Mouse (Mus musculus) heart, adult 2 months (tissue): ENCODE data around the gene Anapc5. TPM values are rescaled to one million over a fixed set of nuclear protein-coding genes. Genes with fewer than 3 reads are reported as not detected.
A peak's percentile ranks its signal among the peaks of the same experiment; 100 is the strongest.

ENCODE experiments used
- DNase-seq, 2 experiments: peaks; one replicate each; pipeline ENCODE4 v3.0.0; 2021
- H3K27ac ChIP-seq: fragments of 200-600 bp; 2 replicates; pipeline ENCODE4 v1.8.1; 2022
- H3K27me3 ChIP-seq: fragments of 200-500 bp; 2 replicates; pipeline ENCODE4 v1.6.1; 2012; ENCODE audit warnings: mild to moderate bottlenecking, low read length, inconsistent platforms, mixed read lengths; ENCODE audit not compliant: control insufficient read depth, insufficient read depth
- H3K36me3 ChIP-seq: fragments of 200-500 bp; 2 replicates; pipeline ENCODE4 v1.6.1; 2012; ENCODE audit warnings: low read length, inconsistent platforms; ENCODE audit not compliant: control insufficient read depth, insufficient read depth
- H3K4me1 ChIP-seq: fragments of 200-500 bp; 2 replicates; pipeline ENCODE4 v1.6.1; 2011; ENCODE audit warnings: low read length; ENCODE audit not compliant: control insufficient read depth, insufficient read depth
- H3K4me3 ChIP-seq: fragments of 200-600 bp; 2 replicates; pipeline ENCODE4 v1.8.1; 2022
- H3K79me2 ChIP-seq: fragments of 200-500 bp; replicated peaks from 2 replicates; pipeline ENCODE4 v1.6.1; 2012; ENCODE audit warnings: mild to moderate bottlenecking, inconsistent platforms, low read length, moderate library complexity, mixed read lengths; ENCODE audit not compliant: control insufficient read depth, insufficient read depth
- H3K9ac ChIP-seq: fragments of 200-500 bp; 2 replicates; pipeline ENCODE4 v1.6.1; 2012; ENCODE audit warnings: low read depth, mild to moderate bottlenecking, control low read depth, inconsistent platforms, low read length, mixed read lengths
- CTCF ChIP-seq: fragments of 200-600 bp; IDR thresholded peaks from 2 replicates; pipeline ENCODE4 v1.8.1; 2022; ENCODE audit warnings: antibody characterized with exemption, mild to moderate bottlenecking, moderate library complexity
- EP300 ChIP-seq: fragments of 200-500 bp; IDR thresholded peaks from 2 replicates; pipeline ENCODE4 v1.6.1; 2011; ENCODE audit warnings: low read depth, low read length, control low read depth; ENCODE audit not compliant: insufficient read depth
- POLR2A ChIP-seq: fragments of 200-500 bp; IDR thresholded peaks from 2 replicates; pipeline ENCODE4 v1.6.1; 2011; ENCODE audit warnings: mild to moderate bottlenecking, low read depth, low read length, control low read depth; ENCODE audit not compliant: insufficient read depth
- WGBS: fragments of 180-500 bp; shearing (Covaris S2); methylation state at CpG from one replicate; pipeline ENCODE4 v1.1.7; 2018; 5-methylcytosine and 5-hydroxymethylcytosine counted together
- intact Hi-C: fragments of 180-260 bp; cut with DNase I; formaldehyde crosslinking; loops from one replicate; pipeline ENCODE4 v1.15.1; 2025
- polyA plus RNA-seq: library from polyadenylated mRNA; depleted of rRNA; stranded (reverse); fragments of >200 nt; gene quantifications from 2 replicates; pipeline ENCODE4 v1.2.3, GENCODE M21; 2012
- total RNA-seq, 2 experiments: library from RNA; stranded (reverse); gene quantifications; 2 replicates each; pipeline ENCODE4 v1.2.3; 2021

The Anapc5 gene
- total and polyA plus RNA-seq, 3 experiments: 150 to 210 (median 165) TPM

- no peaks in the 10 kb centered on the region for H3K36me3 ChIP-seq
- H3K27ac ChIP-seq: no peak overlapping the region
- intact Hi-C loops: loop anchor here (5.0 kb wide), 1 partner anchor 78 kb away; no protein-coding TSS in a partner anchor
- DNase-seq: no peak
- no peaks in the 10 kb centered on the region for H3K27me3 ChIP-seq
- TF ChIP-seq EP300 (no peak), CTCF (no peak), POLR2A (no peak)
- WGBS: 70% methylated on average over 6 of the region's 6 CpGs
- no peaks in the 10 kb centered on the region for H3K4me1 ChIP-seq
- no peak overlapping the region for H3K4me3 ChIP-seq
- H3K79me2 ChIP-seq: no peaks in the 10 kb centered on the region
- no peak overlapping the region for H3K9ac ChIP-seq
These were observed 3.3 kb upstream of the Anapc5 start for GRCm38 (mm10) chr5:122824450-122824849.

DNA sequence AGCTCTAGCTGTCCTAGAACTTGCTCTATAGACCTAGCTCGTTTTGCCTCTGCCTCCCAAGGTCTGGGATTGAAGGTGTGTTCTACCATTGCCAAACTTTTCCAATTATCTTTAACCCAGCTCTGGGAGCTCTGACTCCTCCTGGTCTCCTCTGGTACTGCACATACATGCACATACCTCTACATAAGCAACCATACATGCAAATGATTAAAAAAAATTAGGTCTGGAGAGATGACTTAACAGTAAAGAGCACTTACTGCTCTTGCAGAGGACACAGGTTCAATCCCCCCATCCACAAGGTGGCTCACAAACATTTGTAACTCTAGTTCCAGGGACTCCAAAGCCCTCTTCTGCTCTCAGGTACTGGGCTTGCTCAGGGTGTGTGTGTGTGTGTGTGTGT is 2.8 kb upstream of the Anapc5 start:
- TF ChIP-seq CTCF (peak; percentile 24; the same call in 1 of the 2 replicates), POLR2A (no peak), EP300 (no peak)
- no peak overlapping the region for H3K27ac ChIP-seq
- H3K4me3 ChIP-seq: no peak overlapping the region
- no peaks in the 10 kb centered on the region for H3K36me3 ChIP-seq
- no peaks in the 10 kb centered on the region for H3K4me1 ChIP-seq
- intact Hi-C loops: loop anchor here (5.0 kb wide), 1 partner anchor 78 kb away; no protein-coding TSS in a partner anchor
- no peak for DNase-seq
- no peak overlapping the region for H3K9ac ChIP-seq
- H3K79me2 ChIP-seq: no peaks in the 10 kb centered on the region
- H3K27me3 ChIP-seq: no peaks in the 10 kb centered on the region
- 61% methylated on average over 1 of the region's 1 CpGs for whole genome bisulfite sequencing

GRCm38 (mm10) chr5:122822441-122822840 is 1.3 kb upstream of the Anapc5 start:
- Histone ChIP-seq H3K36me3 (0 out of 2 replicates have a peak, but pooled peaks cover 2% of the 10 kb centered on the region), H3K4me1 (no peaks in the 10 kb centered on the region), H3K9ac (no peak overlapping the region), H3K4me3 (no peak overlapping the region), H3K27ac (no peak overlapping the region), H3K27me3 (no peaks in the 10 kb centered on the region), H3K79me2 (no peaks in the 10 kb centered on the region)
- no peak for TF ChIP-seq EP300
- TF ChIP-seq CTCF: no peak
- TF ChIP-seq POLR2A: no peak
- DNase-seq: no peak
- intact Hi-C loops: loop anchor here (5.0 kb wide), 1 partner anchor 80 kb away; no protein-coding TSS in a partner anchor
- WGBS: 82% methylated on average over 4 of the region's 4 CpGs

DNA sequence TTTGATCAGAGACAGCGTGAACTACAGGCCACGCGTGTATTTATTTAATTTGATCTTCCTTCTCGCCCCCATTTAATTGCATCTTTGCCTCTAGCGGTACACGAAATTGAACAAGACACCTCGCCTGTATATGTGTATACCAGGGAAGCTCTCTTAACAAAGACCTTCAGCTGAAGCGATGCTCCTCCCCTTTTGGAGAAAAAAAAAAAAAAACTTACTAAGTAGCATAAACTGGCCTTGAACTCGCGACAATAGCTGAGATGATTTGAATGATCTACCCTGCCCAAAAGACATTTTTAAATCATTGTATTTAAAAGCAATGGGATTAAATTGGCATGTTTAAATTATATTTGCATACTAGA is 366 bp upstream of the Anapc5 start:
- TF ChIP-seq CTCF: no peak
- TF ChIP-seq POLR2A: no peak
- TF ChIP-seq EP300: no peak
- H3K79me2 ChIP-seq: no peaks in the 10 kb centered on the region
- H3K4me3 ChIP-seq: peak overlapping the region; percentile 96
- no peak for DNase-seq
- H3K27ac ChIP-seq: peak overlapping the region; percentile 97
- intact Hi-C loops: loop anchor here (1.0 to 5.0 kb wide), 2 partner anchors 28 to 81 kb away; no protein-coding TSS in a partner anchor
- H3K9ac ChIP-seq: peak overlapping the region; percentile 56
- WGBS: 0% methylated on average over 10 of the region's 10 CpGs
- no peaks in the 10 kb centered on the region for H3K4me1 ChIP-seq
- 0 out of 2 replicates have a peak, but pooled peaks cover 2% of the 10 kb centered on the region for H3K36me3 ChIP-seq
- H3K27me3 ChIP-seq: no peaks in the 10 kb centered on the region

DNA sequence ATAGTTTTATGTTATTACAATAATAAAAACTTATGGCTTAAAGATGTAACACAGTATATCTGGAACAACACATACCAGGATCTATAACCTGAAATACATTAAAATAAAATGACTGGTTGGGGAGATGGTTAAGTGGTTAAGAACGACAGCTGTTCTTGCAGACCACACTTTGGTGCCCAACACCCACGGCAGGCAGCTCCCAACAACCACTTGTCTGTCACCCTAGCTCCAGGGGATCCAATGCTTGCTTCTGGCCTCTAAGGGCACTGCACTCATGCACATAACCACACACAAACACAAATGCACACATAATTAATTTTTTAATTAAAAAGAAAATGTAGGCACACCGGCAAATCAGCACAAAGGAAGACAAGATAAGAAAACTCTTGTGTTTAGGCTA is 8.4 kb downstream of the Anapc5 start:
- Histone ChIP-seq H3K4me3 (no peak overlapping the region), H3K27ac (no peak overlapping the region), H3K27me3 (no peaks in the 10 kb centered on the region), H3K9ac (no peak overlapping the region), H3K79me2 (no peaks in the 10 kb centered on the region), H3K4me1 (no peaks in the 10 kb centered on the region), H3K36me3 (peaks cover 3% of the 10 kb centered on the region)
- WGBS: 75% methylated on average over 3 of the region's 3 CpGs
- intact Hi-C loops: loop anchor here (2.0 to 10.0 kb wide), 3 partner anchors 40 to 242 kb away; partner anchors contain the start of gene Rnf34
- DNase-seq: no peak
- TF ChIP-seq POLR2A (no peak), CTCF (no peak), EP300 (no peak)

GRCm38 (mm10) chr5:122811364-122812079 is 9.6 kb downstream of the Anapc5 start:
- peak; percentile 60 to 76 for DNase-seq
- peaks cover 3% of the 10 kb centered on the region for H3K36me3 ChIP-seq
- no peak overlapping the region for H3K9ac ChIP-seq
- intact Hi-C loops: loop anchor here (2.0 to 10.0 kb wide), 3 partner anchors 41 to 243 kb away; partner anchors contain the start of gene Rnf34
- H3K4me3 ChIP-seq: no peak overlapping the region
- H3K4me1 ChIP-seq: no peaks in the 10 kb centered on the region
- TF ChIP-seq CTCF (peak; percentile 69), EP300 (peak; percentile 68; the same call in 1 of the 2 replicates), POLR2A (no peak)
- WGBS: 87% methylated on average over 9 of the region's 9 CpGs
- H3K27me3 ChIP-seq: no peaks in the 10 kb centered on the region
- no peak overlapping the region for H3K27ac ChIP-seq
- H3K79me2 ChIP-seq: no peaks in the 10 kb centered on the region
